Mouse (Mus musculus) left cerebral cortex, postnatal 4 days (tissue): ENCODE measurements at regions not wholly inside any gene's neighbourhood (a gene's known extent, or its start where the extent isn't known, plus 50 kb on each side); places are given as distances from the start of the nearest gene placed in this dataset.

Experiments used
- DNase-seq: peaks from one replicate; pipeline ENCODE4 v3.0.0-alpha.2; 2022
- intact Hi-C: fragments of 180-260 bp; cut with DNase I; formaldehyde crosslinking; loops from one replicate; pipeline ENCODE4 v1.15.1; 2025

DNA sequence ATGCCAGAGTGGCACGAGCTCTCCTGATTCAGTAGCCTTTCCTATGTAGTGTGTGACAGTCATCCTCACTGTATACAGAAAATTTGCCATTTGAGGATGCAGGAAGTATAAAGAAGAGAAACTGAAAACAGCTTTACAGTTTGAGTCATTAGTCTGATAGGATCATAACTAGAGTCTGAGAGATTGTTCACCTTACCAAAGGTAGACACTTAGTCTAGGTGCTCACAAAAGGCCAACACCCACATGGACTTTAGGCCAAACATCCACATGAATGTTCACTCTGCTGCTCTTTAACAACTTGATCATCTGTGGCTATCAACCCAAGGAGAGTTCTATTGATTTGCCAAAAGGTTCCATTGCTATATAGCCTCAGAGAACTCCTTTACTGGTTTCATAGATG is 547.2 kb downstream of the Tns1 start:
- DNase-seq = no peak
- intact Hi-C loops = no loop called here

DNA sequence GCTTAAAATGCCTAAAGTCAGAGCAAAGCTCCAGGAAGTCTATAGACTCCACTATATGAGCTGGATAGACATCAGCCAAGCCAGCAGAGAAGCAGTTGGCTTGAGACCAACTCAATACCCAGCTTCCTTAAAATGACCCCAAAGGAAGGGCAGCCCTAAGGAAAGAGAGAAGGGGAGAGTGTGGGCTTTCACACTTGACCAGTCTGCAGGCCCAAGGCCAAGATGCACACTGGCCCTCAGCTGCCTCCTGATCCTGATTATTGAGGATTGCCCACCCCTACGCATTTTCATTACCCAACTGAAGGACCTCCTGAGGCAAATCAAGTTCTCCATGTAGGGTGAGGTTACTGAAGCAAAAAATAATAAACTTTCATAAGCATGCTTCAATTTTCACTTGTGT is 548.6 kb downstream of the Tns1 start:
- intact Hi-C loops = no loop called here
- peak; percentile 54 for DNase-seq

GRCm38 (mm10) chr1:73570944-73571343 is 553.3 kb downstream of the Tns1 start:
- intact Hi-C loops = no loop called here
- no peak for DNase-seq

GRCm38 (mm10) chr1:73566770-73567169 is 551.1 kb upstream of the Tnp1 start:
- intact Hi-C loops = no loop called here
- DNase-seq = no peak

GRCm38 (mm10) chr1:73560594-73560993 is 544.9 kb upstream of the Tnp1 start:
- DNase-seq = no peak
- intact Hi-C loops = no loop called here

DNA sequence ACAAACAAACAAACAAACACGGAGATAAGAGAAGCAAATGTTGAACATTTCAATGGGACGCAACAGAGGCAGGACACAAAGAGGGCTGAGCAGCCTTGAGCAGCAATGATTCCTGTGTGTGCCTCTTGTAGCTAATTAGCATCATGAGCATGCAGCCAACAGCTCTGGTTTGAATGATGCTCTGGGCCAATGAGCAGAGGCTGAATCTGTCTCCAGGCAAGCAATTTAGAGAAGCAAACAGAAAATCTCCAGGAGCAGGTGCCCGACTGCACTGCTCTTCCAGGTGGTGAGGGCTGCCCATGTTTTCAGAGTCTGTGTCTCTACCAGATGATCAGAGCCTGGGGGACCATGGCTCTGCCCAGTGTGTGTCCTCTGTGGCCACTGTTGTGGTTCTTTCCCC is 532.2 kb upstream of the Tnp1 start:
- DNase-seq = peak; percentile 42
- intact Hi-C loops = no loop called here

DNA sequence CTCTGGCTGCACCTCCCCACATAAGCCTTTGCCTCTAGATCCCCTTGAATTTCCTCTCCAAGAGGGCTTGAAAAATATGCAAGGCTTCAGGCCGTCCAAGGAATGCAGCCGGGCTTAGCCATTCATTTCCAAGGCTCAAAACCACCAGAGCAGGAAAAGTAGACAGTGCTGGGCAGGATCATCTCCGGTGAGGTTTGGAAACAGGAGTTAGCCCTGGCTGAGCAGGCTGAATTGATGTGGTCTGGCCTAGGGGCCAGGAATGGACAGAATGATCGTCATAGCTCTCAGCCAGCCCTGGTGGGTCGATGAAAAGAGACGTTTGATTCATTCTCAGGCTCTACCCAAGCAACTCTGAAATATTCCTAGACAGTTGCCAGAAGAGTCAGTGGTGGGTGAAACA is 529.7 kb upstream of the Tnp1 start:
- DNase-seq = peak; percentile 12
- intact Hi-C loops = no loop called here

- no peak for DNase-seq
- intact Hi-C loops = no loop called here
Measured at GRCm38 (mm10) chr1:73541371-73541770, 525.7 kb upstream of the Tnp1 start.

GRCm38 (mm10) chr1:73538420-73538871 is 522.7 kb upstream of the Tnp1 start:
- intact Hi-C loops = no loop called here
- peak; percentile 37 for DNase-seq

- peak; percentile 41 for DNase-seq
Measured at GRCm38 (mm10) chr1:73535726-73536265, 520.1 kb upstream of the Tnp1 start.

GRCm38 (mm10) chr1:73533526-73533925 is 517.8 kb upstream of the Tnp1 start:
- intact Hi-C loops = no loop called here
- DNase-seq = no peak

More at GRCm38 (mm10) chr1:73535726-73536265, 520.1 kb upstream of the Tnp1 start:
- intact Hi-C loops = no loop called here

DNA sequence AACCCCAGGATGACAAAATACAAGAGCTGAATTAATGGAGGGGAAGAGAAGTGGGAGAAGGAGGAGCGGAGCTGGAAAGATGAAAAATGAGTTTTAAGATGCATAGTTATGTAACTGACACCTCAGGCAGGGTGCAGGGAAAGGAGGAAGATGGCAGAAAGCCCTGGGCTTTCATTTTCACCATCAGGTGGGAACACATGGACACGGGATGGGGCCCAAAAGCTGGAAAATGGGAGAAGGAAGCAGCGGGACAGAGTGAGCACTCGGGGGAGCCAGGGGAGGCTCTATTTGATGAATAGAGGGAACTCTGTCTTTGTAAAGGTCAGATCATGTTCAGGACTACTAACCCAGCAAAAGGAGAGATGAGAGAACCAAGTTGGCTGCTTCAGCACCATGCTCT is 516.6 kb upstream of the Tnp1 start:
- DNase-seq = no peak

GRCm38 (mm10) chr1:73531831-73532230 is 516.1 kb upstream of the Tnp1 start:
- intact Hi-C loops = no loop called here
- no peak for DNase-seq

More for the DNA sequence above, 516.6 kb upstream of the Tnp1 start:
- intact Hi-C loops = no loop called here

DNA sequence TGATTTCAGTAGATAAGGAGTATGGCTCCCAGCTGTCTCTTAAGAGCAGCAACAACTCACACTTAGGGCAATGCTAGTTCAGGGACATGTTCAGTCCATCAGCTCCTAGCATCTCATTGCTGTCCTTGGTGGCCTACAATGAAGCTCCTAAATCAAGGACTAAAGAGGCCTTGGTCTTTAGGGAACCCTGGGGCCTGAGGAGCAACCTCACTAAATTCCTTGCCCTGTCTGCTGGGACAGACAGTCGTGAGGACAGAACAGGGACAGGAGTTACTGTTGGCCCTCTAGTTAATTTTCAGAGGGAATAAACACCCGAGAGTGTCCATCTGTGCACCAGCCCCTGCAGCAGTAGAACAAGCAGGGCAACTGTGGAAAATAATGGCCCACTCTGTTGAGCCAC is 514.6 kb upstream of the Tnp1 start:
- intact Hi-C loops = no loop called here
- no peak for DNase-seq

DNA sequence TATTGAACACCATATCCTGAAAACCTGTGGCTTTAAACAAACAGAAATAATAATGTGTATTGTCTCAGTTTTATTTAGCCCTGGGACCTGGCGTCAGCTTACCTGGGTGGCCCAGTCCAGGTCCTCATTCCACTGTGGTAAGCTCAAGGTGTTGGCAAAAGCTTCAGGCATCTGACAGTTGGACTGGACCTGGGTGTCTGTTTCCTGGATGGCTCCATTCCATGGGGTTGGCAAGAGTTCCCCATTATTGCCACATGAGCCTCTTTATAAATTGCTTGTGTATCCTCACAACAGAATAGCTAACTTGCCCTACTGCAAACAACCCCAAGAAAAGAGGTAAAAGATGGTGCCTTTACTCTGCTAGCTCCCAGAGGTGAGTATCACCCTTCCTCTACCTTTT is 512.9 kb upstream of the Tnp1 start:
- no peak for DNase-seq
- intact Hi-C loops = no loop called here

DNA sequence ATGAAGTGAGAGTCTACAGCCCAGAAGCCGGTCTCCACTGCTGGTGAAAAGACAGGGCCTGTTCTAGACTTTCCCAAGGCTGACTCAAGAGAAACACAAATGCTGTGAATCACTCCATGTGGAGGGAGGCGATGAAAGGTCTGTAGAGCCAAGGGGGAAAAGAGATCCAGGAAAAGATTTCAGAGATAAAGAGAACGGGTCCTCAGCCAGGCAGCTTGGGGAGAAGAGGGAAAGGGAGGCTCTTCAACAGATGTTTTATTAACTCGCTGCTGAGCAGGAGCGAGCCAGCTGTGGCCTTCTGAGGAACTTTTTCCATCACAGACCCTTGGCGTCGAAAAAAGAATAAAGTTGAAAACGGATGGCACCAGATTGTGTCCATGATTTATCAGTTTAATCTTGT is 500.7 kb upstream of the Tnp1 start:
- intact Hi-C loops = no loop called here
- no peak for DNase-seq

DNA sequence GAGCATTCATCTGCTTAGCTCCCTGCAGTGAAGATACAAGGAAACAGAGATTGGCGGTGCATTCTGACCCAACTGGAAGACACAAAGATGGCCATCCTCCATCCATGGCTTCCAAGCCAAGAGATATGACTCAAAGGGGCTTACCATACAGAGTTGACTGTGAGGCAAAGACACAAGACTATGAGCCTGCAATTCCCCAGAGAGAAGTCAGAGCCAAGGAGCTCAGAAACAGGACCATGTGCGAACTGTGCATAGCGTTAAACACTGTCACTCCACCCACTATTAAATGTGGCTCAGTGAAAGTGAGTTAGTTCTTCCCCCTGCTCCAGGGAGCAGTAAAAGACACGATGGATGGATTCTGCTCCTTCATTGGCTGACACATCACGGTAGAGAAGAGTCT is 500.1 kb upstream of the Tnp1 start:
- DNase-seq = no peak
- intact Hi-C loops = no loop called here

GRCm38 (mm10) chr1:73513822-73514221 is 498.1 kb upstream of the Tnp1 start:
- DNase-seq = no peak
- intact Hi-C loops = no loop called here

GRCm38 (mm10) chr1:73512836-73513235 is 497.1 kb upstream of the Tnp1 start:
- intact Hi-C loops = no loop called here
- no peak for DNase-seq

DNA sequence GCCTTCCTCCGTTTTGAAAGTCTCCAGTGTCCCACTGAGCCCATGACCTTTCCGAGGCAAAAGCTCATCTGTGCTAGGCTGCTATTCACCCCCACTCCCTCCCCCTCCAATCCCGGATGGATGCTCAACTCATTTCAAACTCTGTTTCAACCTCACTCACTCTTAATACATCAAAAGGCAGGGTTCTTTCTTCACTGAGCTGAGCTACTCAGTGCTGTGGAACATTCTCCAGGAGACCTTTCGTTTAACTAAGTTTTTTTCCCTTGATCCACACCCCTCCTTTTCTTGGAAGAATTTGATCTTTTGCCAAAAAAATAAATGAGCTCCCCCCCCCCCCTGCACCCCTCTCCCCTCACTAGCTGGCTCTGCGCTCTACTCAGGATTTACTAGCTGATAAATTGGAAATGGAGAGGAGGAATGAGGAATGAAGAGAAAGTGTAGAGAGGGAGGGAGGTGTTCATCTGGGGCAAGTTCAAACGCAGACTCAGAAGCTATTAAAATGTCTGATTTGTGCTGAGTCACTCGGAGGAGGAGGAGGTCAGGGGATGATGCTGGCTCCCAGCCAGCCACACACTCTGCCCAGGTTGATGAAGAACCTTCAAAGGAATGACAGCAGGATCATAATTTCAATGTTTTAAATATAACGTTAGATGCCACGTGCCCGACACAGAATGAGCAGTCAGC is 491.5 kb upstream of the Tnp1 start:
- intact Hi-C loops = no loop called here
- no peak for DNase-seq

DNA sequence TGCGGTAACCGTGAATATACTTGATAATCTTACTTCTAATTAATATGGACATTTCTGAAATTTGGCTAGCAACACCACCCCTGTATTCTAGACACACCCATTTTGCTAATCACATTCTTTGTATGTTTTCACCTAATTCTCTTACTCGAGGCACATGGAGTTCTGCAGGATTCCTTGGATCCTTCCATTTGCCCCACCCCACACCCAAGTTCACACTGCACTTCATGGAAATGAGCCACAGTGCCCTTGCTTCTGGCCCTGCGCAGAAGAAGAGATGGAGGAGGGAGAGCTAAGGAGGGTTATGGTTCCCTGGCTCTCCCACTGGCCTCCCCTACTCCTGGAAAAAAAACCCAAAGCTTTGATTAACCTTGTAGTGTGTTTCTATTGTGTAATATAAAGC is 487.9 kb upstream of the Tnp1 start:
- intact Hi-C loops = no loop called here
- no peak for DNase-seq

- intact Hi-C loops = no loop called here
Measured at GRCm38 (mm10) chr1:73500671-73501070, 485.0 kb upstream of the Tnp1 start.

More at GRCm38 (mm10) chr1:73500671-73501070, 485.0 kb upstream of the Tnp1 start:
- DNase-seq = no peak
